Mouse (Mus musculus): Measurements from ENCODE around the gene Rora. TPM values are rescaled to one million over a fixed set of nuclear protein-coding genes. Genes with fewer than 3 reads are reported as not detected.

Rora gene
- polyA plus RNA-seq, 1 experiment: 4.5 TPM

- no peaks in the 10 kb centered on the region for H3K4me1 ChIP-seq (ENCODE audit: control insufficient read depth, insufficient read depth, insufficient read length, low read length)
- H3K27ac ChIP-seq (ENCODE audit: insufficient read depth, low read depth, low read length): no peak overlapping the region
- no peaks in the 10 kb centered on the region for H3K27me3 ChIP-seq (ENCODE audit: control insufficient read depth, insufficient read depth, low read length)
- H3K4me3 ChIP-seq (ENCODE audit: low read depth, low read length): no peak overlapping the region
- TF ChIP-seq CTCF (IDR thresholded peaks at IDR 0.05; ENCODE audit: extremely low read depth, insufficient read length, insufficient replicate concordance, low read depth, low read length): no peak
- TF ChIP-seq POLR2A (IDR thresholded peaks at IDR 0.05; ENCODE audit: low read depth, low read length): no peak
- H3K36me3 ChIP-seq (ENCODE audit: control insufficient read depth, insufficient read depth, low read length): no peaks in the 10 kb centered on the region
- WGBS: 63% methylated on average over 10 of the region's 10 CpGs
Observed at GRCm38 (mm10) chr9:68687251-68687874, 33.8 kb downstream of the Rora start.

- Histone ChIP-seq H3K4me1 (ENCODE audit: control insufficient read depth, insufficient read depth, insufficient read length, low read length) (no peaks in the 10 kb centered on the region), H3K4me3 (ENCODE audit: low read depth, low read length) (no peak overlapping the region), H3K27ac (ENCODE audit: insufficient read depth, low read depth, low read length) (no peak overlapping the region), H3K27me3 (ENCODE audit: control insufficient read depth, insufficient read depth, low read length) (no peaks in the 10 kb centered on the region), H3K36me3 (ENCODE audit: control insufficient read depth, insufficient read depth, low read length) (no peaks in the 10 kb centered on the region)
- TF ChIP-seq CTCF (IDR thresholded peaks at IDR 0.05; ENCODE audit: extremely low read depth, insufficient read length, insufficient replicate concordance, low read depth, low read length) (no peak), POLR2A (IDR thresholded peaks at IDR 0.05; ENCODE audit: low read depth, low read length) (no peak)
- WGBS: 78% methylated on average over 2 of the region's 2 CpGs
Observed at GRCm38 (mm10) chr9:68688151-68688550, 34.6 kb downstream of the Rora start.

- 29% methylated on average over 4 of the region's 4 CpGs for WGBS
- Histone ChIP-seq H3K4me1 (ENCODE audit: control insufficient read depth, insufficient read depth, insufficient read length, low read length) (no peaks in the 10 kb centered on the region), H3K36me3 (ENCODE audit: control insufficient read depth, insufficient read depth, low read length) (no peaks in the 10 kb centered on the region), H3K4me3 (ENCODE audit: low read depth, low read length) (no peak overlapping the region), H3K27ac (ENCODE audit: insufficient read depth, low read depth, low read length) (no peak overlapping the region), H3K27me3 (ENCODE audit: control insufficient read depth, insufficient read depth, low read length) (no peaks in the 10 kb centered on the region)
- no peak for TF ChIP-seq CTCF (IDR thresholded peaks at IDR 0.05; ENCODE audit: extremely low read depth, insufficient read length, insufficient replicate concordance, low read depth, low read length)
- no peak for TF ChIP-seq POLR2A (IDR thresholded peaks at IDR 0.05; ENCODE audit: low read depth, low read length)
Observed at GRCm38 (mm10) chr9:68689351-68689750, 35.8 kb downstream of the Rora start.

GRCm38 (mm10) chr9:68694889-68695495 lies 41.4 kb downstream of the Rora start:
- no peak overlapping the region for H3K4me3 ChIP-seq (ENCODE audit: low read depth, low read length)
- TF ChIP-seq POLR2A (IDR thresholded peaks at IDR 0.05; ENCODE audit: low read depth, low read length) (no peak), CTCF (IDR thresholded peaks at IDR 0.05; ENCODE audit: extremely low read depth, insufficient read length, insufficient replicate concordance, low read depth, low read length) (no peak)
- H3K4me1 ChIP-seq (ENCODE audit: control insufficient read depth, insufficient read depth, insufficient read length, low read length): no peaks in the 10 kb centered on the region
- 37% methylated on average over 4 of the region's 4 CpGs for WGBS
- no peaks in the 10 kb centered on the region for H3K36me3 ChIP-seq (ENCODE audit: control insufficient read depth, insufficient read depth, low read length)
- no peak overlapping the region for H3K27ac ChIP-seq (ENCODE audit: insufficient read depth, low read depth, low read length)
- no peaks in the 10 kb centered on the region for H3K27me3 ChIP-seq (ENCODE audit: control insufficient read depth, insufficient read depth, low read length)

- Histone ChIP-seq H3K27ac (ENCODE audit: insufficient read depth, low read depth, low read length) (no peak overlapping the region), H3K36me3 (ENCODE audit: control insufficient read depth, insufficient read depth, low read length) (no peaks in the 10 kb centered on the region), H3K4me1 (ENCODE audit: control insufficient read depth, insufficient read depth, insufficient read length, low read length) (no peaks in the 10 kb centered on the region), H3K27me3 (ENCODE audit: control insufficient read depth, insufficient read depth, low read length) (no peaks in the 10 kb centered on the region), H3K4me3 (ENCODE audit: low read depth, low read length) (no peak overlapping the region)
- TF ChIP-seq CTCF (IDR thresholded peaks at IDR 0.05; ENCODE audit: extremely low read depth, insufficient read length, insufficient replicate concordance, low read depth, low read length) (no peak), POLR2A (IDR thresholded peaks at IDR 0.05; ENCODE audit: low read depth, low read length) (no peak)
- 71% methylated on average over 16 of the region's 16 CpGs for WGBS
Observed at GRCm38 (mm10) chr9:68695496-68695969, 41.9 kb downstream of the Rora start.

- Histone ChIP-seq H3K36me3 (ENCODE audit: control insufficient read depth, insufficient read depth, low read length) (no peaks in the 10 kb centered on the region), H3K4me3 (ENCODE audit: low read depth, low read length) (no peak overlapping the region), H3K4me1 (ENCODE audit: control insufficient read depth, insufficient read depth, insufficient read length, low read length) (no peaks in the 10 kb centered on the region), H3K27ac (ENCODE audit: insufficient read depth, low read depth, low read length) (no peak overlapping the region), H3K27me3 (ENCODE audit: control insufficient read depth, insufficient read depth, low read length) (no peaks in the 10 kb centered on the region)
- TF ChIP-seq CTCF (IDR thresholded peaks at IDR 0.05; ENCODE audit: extremely low read depth, insufficient read length, insufficient replicate concordance, low read depth, low read length): no peak
- TF ChIP-seq POLR2A (IDR thresholded peaks at IDR 0.05; ENCODE audit: low read depth, low read length): no peak
- 81% methylated on average over 3 of the region's 3 CpGs for WGBS
Observed at GRCm38 (mm10) chr9:68696425-68696956, 42.9 kb downstream of the Rora start.

GRCm38 (mm10) chr9:68699341-68699740 lies 45.8 kb downstream of the Rora start:
- WGBS: 87% methylated on average over 1 of the region's 1 CpGs

More at GRCm38 (mm10) chr9:68699341-68699740, 45.8 kb downstream of the Rora start:
- Histone ChIP-seq H3K4me1 (ENCODE audit: control insufficient read depth, insufficient read depth, insufficient read length, low read length) (no peaks in the 10 kb centered on the region), H3K4me3 (ENCODE audit: low read depth, low read length) (no peak overlapping the region), H3K27ac (ENCODE audit: insufficient read depth, low read depth, low read length) (no peak overlapping the region), H3K27me3 (ENCODE audit: control insufficient read depth, insufficient read depth, low read length) (no peaks in the 10 kb centered on the region), H3K36me3 (ENCODE audit: control insufficient read depth, insufficient read depth, low read length) (no peaks in the 10 kb centered on the region)
- TF ChIP-seq POLR2A (IDR thresholded peaks at IDR 0.05; ENCODE audit: low read depth, low read length) (no peak), CTCF (IDR thresholded peaks at IDR 0.05; ENCODE audit: extremely low read depth, insufficient read length, insufficient replicate concordance, low read depth, low read length) (no peak)
